Mouse (Mus musculus) ovary, postnatal 36 days (tissue): ENCODE measurements around the gene Tas1r1.
A peak's percentile ranks its signal among the peaks of the same experiment; 100 is the strongest.

Experiments
- DNase-seq: peaks from one replicate; pipeline ENCODE4 v3.0.0; 2022; ENCODE audit warnings: low spot score, mixed read lengths

The Tas1r1 gene

DNA sequence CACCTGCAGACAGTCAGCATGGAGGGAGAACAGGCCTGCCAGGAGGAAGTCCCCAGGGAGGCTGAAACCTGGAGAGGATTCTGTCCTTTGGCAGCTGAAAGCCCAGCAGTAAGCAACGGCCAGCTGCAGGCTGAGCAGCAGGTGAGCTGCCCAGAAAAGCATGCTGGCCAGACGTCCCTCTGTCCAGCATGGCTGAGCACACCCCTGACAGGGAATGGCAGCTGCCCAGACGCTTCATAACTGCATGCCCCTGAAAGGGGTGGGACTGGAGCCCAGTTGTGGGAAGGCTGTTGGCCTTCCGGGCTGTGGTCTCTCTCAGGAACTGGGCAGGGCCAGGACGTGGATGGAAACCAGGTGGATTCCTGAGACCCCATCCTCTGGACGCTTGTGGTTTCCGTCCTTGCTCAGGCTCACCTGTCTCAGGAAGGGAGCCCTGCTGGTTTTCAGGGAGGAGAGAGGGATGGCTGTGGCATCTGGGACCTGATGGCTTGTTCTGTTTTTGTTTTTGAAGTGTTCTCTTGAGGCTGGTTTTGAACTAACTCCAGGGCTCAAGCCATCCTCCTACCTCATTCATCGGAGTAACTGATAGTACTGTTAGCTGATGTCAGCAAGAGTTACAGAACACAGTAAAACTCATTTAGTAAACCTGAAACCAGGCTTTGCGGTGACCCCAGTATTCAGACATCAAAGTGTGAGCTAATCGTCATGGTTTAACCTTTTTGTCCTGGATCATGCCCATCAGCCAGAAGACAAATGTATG is at the start of gene Tas1r1:
TSS of gene Tas1r1 (minus strand) at position 344 of the 760 bp plus-strand sequence.
- DNase-seq = no peak

GRCm38 (mm10) chr4:152088133-152088532 is 49.8 kb upstream of the Tas1r1 start:
- DNase-seq = no peak

GRCm38 (mm10) chr4:152087211-152088081 is 49.1 kb upstream of the Tas1r1 start:
- DNase-seq = no peak

GRCm38 (mm10) chr4:152086505-152087210 is 48.3 kb upstream of the Tas1r1 start:
- peak; percentile 77 for DNase-seq

DNA sequence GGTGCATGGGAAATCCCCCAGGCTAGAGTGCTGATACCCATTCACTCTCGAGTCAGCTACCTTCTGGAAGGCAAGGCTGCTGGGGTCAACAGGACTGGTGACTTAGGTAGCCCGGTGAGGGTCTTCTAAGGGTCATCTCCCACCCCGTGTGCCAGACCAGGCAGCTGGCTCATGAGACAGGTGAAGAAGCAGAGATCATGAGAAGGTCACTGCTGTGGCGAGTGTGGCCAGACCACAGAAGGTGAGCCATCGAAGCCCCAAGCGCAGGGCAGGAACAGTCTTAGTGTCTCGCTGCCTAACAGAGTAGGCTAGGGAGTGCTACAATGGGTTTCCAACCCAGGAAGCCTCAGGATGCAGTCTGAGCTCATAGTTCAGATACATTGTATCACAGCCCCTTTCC is 46.2 kb upstream of the Tas1r1 start:
- DNase-seq = no peak

GRCm38 (mm10) chr4:152083611-152084220 is 45.3 kb upstream of the Tas1r1 start:
- no peak for DNase-seq

DNA sequence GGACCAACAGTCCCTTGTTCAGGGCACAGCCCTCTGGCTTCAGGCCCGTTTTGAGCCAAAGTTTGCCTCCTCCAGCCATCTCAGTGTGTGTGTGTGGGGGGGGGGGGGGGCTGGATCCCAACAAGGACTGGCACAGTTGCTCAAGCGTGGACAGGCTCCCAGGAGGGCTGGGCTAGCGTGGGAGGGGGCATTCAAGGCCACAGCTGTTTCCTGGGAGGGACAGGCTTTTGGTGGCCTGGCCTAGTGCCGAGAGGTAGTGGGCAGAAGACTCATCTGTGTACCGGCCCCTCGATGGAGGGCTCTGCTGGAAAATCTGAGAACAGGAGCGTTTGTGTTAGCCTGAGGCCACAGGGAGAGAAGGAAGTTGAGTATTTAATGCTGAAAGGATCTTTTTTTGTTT is 41.6 kb upstream of the Tas1r1 start:
- no peak for DNase-seq

GRCm38 (mm10) chr4:152079261-152079660 is 40.9 kb upstream of the Tas1r1 start:
- no peak for DNase-seq

- no peak for DNase-seq
Observed at GRCm38 (mm10) chr4:152078105-152078530, 39.8 kb upstream of the Tas1r1 start.

DNA sequence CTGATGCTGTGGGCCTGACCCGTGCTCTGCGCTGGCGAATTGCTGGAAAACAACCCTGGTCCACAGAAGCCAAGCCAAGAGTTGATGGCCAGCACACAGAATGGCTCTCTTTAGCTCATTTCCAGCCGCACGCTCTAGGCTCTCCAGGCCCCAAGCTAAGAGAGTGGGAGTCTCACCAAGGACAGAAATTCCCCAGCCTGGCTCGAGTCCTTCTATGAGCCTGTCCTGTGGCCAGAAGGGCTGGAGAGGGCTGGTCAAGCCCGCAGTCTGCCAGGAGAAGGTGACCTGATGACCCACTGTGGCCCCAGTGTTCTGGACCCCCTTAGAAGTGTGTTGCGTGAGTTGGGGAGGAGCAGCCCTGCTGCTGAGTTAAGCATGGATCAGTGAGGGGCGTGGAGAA is 38.8 kb upstream of the Tas1r1 start:
- no peak for DNase-seq

GRCm38 (mm10) chr4:152074548-152074947 is 36.2 kb upstream of the Tas1r1 start:
- no peak for DNase-seq

DNA sequence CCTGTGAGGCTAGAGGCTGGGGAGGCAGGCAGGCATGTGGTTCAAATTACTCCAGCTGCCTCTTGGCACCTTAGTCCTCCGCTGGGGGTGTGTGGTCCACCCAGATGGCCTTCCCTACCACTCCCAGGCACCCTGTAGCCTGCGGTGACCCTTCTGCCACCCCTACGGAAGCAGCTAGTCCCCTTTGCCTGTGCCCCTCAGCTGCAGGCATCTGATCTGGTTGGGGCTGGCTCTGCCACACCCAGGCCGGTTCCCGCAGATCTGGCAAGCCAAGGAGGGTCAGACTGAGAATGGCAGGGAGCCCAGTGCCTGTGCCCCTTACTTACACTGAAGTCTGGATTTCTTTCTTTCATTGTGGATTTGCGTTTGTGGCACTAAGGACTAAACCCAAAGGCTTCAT is 35.3 kb upstream of the Tas1r1 start:
- no peak for DNase-seq

DNA sequence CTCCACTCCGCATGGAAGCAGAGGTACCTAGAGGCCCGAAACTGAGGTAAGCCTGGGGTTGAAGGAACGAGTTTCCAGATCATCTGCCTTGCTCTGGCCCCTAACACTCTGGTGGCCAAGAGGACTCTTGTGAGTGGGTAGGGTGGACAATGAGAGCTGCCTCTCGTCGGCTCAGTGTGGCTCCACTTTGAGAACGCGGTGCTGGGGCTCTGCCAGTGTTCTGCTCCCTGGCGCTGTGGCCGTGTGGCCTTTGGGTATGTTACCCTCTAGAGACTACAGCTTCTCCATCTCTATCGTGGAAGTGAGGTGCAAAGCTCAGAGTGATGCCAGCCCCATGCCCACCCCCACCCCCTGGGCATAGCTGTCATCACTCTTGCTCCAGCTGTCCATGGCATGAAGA is 34.3 kb upstream of the Tas1r1 start:
- DNase-seq = no peak

DNA sequence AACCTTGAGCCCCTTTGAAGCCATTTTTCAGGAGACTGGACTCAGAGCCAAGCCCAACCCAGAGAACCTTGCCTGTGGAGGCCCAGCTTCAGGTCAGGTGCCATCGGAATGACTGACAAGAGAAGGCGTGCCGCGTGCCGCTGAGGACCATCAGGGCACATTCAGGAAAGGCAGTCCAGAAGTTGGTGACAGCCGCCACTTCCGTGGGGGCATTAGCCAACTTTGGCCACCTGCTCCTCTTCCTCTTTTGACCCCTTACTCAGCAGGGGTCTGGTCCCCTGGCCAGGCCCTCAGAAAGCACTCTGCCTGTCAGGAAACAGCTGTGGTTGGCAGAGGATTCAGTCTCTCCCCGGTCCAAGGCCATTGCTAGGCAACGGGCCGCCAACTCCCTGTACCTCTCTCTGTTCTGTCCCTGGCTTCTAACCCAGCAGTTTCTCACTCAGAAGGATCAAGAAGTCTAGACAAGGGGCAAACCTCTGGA is 33.8 kb upstream of the Tas1r1 start, which contains the start of gene Plekhg5:
TSS of gene Plekhg5 (plus strand) at position 378 of the 481 bp plus-strand sequence.
- DNase-seq = peak; percentile 67

GRCm38 (mm10) chr4:152070494-152071396 is 32.4 kb upstream of the Tas1r1 start:
- DNase-seq = no peak

GRCm38 (mm10) chr4:152069245-152069644 is 30.9 kb upstream of the Tas1r1 start:
- no peak for DNase-seq

DNA sequence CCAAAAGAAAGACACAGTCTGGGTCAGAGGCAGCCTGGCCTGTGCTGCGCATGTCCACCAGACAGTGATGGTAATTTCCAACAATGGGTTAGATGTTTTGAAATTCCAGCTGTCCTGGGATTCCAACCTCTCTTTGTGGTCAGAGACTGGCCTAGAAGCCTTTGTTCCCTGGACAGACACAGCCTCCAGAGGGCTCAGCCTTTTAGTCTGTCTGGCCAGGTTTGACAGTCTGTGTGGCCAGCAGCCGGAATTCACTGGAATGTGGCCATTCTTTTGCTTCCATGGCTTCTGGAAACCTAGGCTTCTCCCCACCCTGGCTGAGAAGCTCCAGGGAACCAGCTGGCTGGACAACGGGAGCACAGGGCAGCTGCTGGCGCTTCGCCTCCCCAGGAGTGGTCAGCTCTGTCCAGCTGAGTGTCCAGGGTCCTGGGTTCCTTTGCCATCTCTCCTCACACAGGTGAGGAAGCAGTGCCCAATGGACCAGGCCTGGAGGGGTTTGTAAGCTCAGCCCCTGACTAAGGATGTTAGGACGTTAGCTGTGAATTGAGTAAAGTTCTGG is 29.9 kb upstream of the Tas1r1 start:
- DNase-seq = no peak

DNA sequence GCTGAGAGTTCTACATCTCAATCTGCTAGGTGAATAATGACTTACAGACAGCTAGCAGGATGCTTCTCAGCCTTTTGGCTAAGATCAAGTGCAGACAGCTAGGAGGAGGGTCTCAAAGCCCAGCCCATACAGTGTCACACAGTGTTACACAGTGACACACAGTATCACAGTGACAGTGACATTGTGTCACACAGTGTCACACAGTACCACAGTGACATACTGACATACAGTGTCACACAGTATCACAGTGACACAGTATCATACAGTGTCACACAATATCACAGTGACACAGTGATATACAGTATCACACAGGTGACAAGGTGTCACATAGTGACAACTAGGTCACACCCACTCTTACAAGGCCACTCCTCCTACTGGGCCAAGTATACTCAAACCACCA is 28.9 kb upstream of the Tas1r1 start:
- DNase-seq = no peak

GRCm38 (mm10) chr4:152062390-152063110 is 24.2 kb upstream of the Tas1r1 start:
- no peak for DNase-seq

DNA sequence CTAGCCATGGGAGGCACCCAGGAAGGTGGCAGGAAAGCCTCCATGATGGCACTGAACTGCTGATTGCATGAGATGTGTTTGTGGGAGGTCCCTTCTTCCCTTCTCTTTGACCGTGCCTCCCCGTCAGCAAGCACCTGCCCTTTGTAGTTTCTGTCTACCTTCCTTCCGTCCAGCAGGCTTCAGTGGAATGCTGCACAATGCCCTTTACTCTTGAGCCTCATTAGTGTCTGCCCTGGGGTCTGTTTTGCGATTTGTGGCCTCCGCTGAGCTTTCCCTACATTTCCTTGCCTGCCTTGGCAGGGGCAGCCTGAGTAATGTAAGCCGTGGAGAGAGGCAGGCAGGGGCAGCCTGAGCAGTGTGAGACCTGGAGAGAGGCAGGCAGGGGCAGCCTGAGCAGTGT is 6.2 kb upstream of the Tas1r1 start:
- DNase-seq = no peak
